Mouse (Mus musculus) left cerebral cortex, adult 9 months (tissue): ENCODE measurements around the gene Mylk.

Experiments used
- DNase-seq, 2 experiments: peaks; one replicate each; pipeline ENCODE4 v3.0.0; 2022; ENCODE audit warnings: low spot score in 2 of 2

The Mylk gene

DNA sequence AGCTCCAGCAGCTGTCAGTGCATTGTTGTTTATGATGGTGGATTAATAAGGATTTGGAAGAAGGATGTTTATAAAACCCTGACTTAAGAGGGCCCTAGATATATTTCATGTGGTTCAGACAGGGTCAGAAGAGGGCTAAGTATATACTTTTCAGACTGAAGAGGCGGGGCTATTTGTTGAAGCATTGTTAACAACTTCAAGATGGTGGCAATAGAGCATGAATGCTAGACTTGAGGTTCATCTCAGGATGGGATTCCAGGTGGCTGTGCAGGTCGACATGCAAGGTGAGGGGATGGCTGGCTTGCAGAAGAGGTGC lies 240.0 kb downstream of the Mylk start:
- DNase-seq = no peak

- no peak for DNase-seq
Measured at GRCm38 (mm10) chr16:34986211-34986825, 241.3 kb downstream of the Mylk start.

DNA sequence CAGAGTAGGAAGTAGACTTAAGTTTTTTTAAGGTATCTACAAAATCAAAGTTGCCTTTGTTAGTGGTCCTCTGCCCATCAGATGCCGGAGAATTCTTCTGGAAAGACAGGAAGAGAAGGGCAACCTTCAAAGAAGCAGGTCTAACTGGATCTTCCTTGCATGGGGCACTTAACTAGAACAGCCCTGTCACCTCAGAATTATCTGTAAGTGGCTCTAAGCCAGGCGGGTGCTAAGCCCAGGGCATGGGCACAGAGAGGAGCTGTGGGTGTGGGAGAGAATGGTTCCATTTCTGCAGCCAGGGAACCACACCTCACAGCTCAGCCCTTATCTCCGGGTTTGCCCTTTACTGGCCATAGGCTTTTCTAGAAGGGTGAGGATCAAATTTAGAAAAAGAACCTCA lies 246.4 kb downstream of the Mylk start:
- no peak for DNase-seq

- DNase-seq = peak in 1 of 2 experiments; percentile 34
Measured at GRCm38 (mm10) chr16:34992854-34993253, 247.8 kb downstream of the Mylk start.

- no peak for DNase-seq
Measured at GRCm38 (mm10) chr16:34993694-34994330, 248.8 kb downstream of the Mylk start.

GRCm38 (mm10) chr16:34994641-34995141 lies 249.7 kb downstream of the Mylk start:
- DNase-seq = no peak

- peak; percentile 62 to 86 for DNase-seq
Measured at GRCm38 (mm10) chr16:34996133-34996532, 251.1 kb downstream of the Mylk start.

GRCm38 (mm10) chr16:34997052-34997451 lies 252.0 kb downstream of the Mylk start:
- DNase-seq = no peak

DNA sequence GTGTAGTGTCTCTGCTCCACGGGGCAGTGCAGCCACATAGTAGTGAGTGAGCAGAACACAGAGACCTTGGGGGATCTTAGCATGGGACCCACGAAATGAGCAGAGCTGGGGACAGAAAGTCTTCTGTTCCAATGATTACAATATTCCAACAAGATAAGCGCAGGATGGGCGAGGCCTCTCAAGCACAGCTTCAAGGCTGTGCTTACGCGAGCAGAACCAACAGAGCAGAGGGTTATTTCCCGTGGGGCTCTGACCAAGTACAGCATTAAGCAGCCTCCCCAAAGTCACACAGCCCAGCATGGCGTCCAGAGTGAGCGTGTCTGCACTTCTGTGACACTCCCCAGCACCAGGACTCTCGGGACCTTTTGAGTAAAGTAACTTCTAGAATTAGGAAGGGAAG lies 252.6 kb downstream of the Mylk start:
- no peak for DNase-seq

- DNase-seq = no peak
Measured at GRCm38 (mm10) chr16:34999016-34999415, 254.0 kb downstream of the Mylk start.

DNA sequence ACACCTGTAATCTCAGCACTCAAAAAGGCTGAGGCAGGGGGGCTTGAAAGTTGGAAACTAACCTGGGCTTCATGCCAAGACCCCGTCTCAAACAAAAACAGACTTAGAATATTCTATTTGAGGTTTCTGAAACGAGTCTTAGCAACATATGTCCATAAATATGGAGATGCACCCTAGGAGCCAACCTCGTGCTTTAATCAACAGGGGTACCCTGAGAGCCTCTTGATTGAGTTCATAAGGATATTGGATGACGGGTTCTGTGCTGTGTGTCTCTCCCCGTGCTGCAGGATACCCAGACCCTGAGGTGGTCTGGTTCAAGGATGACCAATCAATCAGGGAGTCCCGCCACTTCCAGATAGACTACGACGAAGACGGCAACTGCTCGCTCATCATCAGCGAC lies 255.0 kb downstream of the Mylk start:
- no peak for DNase-seq

DNA sequence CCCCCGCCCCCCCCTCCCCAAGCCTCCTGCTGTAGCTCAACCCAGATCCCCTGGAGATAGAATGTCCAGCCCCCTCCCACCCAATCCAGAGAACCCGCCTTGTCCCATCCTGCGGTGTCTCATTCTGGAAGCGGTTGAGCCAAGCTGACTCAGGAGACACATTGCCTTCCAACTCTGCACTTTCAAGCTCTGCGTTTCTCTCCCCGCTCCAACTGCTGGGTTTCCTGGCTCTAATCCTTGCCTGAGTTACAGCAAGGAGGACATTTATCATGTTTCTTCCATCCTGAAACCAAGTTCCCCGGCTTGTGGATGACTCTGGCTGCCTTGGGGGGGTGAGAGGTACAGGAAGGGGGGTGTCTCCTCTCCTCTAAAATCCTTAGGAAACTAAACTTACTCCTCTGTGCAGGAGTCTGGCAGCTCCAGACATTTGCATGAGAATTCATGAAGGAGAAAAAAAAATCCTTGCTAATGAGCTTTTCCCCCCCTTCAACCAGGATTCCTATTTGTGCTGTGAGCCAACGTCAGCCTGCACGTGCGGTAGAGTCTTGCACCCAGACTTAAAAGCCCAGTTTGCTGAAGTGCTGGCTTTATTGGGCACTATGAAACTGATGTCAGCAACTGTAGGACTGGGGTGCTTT lies 256.0 kb downstream of the Mylk start:
- DNase-seq = peak in 1 of 2 experiments; percentile 36

GRCm38 (mm10) chr16:35004356-35004755 lies 259.3 kb downstream of the Mylk start:
- DNase-seq = no peak

GRCm38 (mm10) chr16:35004756-35005155 lies 259.7 kb downstream of the Mylk start:
- no peak for DNase-seq

DNA sequence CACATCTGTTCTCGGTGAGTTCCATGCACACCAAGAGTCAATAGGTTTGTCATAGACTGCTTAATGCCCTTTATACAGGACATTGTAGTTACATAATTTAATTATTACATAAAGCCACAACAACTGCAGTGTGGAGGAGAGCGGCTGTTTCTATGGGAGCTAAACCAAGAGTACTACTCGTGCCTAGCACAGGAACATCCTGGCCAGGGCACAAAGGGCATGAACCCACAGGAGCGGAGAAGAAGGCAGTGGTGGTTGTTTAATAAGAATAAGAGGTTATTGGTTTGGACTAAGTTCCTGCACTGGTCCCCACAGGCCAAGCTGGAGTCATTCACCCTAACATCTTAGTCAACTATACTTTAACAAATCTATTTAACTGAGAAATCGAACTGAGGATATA lies 261.2 kb downstream of the Mylk start:
- DNase-seq = no peak

DNA sequence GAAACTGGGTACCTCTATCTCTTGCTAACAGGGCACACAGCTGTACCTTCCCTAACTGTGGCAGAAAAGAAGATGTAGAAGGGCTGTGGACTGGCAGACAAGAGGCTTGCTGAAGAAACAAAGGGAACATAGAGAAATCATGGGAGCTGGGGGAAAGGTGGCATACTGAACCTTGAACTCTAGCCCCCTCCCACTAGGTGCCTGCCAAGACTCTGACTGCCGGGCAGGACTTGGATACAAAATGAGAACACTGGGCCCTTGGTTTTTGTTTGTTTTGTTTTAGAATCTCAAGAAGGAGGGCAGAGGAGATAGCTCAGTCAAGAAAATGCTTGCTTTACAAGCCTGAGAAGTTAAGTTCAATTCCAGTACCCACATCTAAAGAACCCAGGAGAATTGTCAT lies 262.4 kb downstream of the Mylk start:
- DNase-seq = no peak

DNA sequence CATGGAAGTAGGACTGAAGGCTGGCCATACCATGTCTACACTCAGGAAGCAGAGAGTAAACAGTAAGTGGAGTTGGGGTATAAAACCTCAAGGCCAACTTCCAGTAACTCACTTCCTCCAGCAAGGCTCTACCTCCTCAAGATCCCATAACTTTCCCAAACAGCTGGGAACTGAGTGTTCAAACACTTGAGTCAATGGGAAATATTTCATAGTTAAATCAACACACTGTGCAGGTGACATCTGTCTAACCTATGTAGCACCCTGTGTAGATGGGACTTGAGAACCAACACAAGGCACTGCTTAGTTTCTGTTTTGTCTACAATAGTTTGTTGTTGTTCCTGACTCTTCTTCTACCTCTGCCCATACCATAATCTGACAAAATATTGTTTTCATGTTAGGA lies 263.4 kb downstream of the Mylk start:
- DNase-seq = no peak

DNA sequence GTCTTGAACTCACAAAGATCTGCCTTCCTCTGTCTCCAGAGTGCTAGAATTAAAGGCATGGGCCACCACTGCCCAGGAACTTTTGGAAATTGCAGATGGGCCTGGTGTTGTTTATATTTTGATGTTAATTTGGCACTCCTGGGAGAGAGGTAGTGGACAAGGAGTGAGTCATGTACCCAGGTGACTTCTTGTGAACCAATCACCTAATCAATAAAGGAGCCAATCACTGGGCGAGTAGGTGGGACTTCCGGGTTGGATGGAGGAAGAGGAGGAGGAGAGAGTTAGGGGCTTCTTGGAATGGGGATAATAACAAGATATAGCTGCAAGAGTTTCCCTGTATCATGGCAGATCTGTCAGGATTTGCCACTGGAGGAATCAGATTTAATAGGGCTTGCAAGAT lies 268.5 kb downstream of the Mylk start:
- DNase-seq = no peak

- no peak for DNase-seq
Measured at GRCm38 (mm10) chr16:35016491-35016890, 271.5 kb downstream of the Mylk start.

GRCm38 (mm10) chr16:35018470-35018974 lies 273.5 kb downstream of the Mylk start:
- DNase-seq = no peak

DNA sequence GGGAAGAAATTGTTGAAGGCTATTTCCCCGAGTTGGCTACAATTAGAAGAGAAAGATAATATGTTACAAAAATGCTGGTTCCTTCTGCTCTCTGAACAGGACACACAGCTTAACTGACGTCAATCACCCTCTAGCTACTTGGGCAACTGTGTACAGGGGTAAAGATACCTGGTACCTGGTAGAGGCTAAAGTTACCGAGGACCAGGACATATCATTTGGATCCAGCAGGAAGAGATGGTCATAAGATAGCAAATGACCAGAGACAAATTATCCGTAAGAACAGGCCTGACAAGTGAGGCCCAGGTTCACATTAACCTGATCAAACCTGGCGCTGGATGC lies 276.9 kb downstream of the Mylk start:
- no peak for DNase-seq

DNA sequence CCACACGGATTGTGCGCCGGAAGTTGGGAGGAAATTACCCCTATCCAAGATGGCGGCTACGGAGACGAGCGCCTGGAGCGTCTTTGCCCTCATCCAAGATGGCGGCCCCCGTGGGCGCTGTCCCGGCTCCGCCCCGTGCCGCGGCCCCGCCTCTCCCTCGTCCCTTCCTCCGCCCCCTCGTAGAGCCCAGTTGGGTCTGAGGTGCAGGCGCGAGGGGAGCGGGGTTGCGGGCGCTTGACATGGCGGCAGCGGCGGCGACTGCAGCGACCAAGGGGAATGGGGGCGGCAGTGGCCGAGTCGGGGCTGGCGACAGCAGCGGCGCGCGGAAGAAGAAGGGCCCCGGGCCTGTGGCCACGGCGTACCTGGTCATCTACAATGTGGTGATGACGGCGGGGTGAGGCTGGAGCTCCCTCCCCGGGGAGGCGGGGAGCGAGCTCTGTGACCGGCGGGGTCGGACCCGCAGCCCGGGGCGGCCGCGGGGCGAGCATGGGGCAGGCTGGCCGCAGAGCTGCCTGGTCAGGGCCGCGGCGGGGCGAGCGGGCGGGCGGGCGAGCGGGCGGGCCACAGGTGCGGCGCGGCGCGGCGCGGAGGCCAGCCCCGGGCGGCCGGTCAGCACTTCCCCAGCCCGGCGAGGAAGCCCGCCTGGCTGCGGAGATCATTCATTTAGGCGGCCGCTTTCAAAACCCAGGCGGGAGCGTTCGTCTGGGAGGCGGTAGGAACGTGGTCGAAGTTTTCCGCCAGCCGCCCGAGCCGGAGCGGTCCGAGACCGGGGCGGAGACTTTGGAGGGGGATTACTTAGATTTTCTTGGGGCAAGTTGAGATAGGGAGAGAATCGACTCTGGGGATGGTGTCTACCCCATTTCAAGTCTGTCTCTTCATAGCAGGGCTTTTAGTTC lies 277.5 kb downstream of the Mylk start, which contains the start of gene Hacd2:
Gene Hacd2 (plus strand): TSS at position 187 of the 896 bp plus-strand sequence.
- peak; percentile 82 to 95 for DNase-seq
